ENCODE assay signal across 1 mouse cellular context in the genomic region with DNA sequence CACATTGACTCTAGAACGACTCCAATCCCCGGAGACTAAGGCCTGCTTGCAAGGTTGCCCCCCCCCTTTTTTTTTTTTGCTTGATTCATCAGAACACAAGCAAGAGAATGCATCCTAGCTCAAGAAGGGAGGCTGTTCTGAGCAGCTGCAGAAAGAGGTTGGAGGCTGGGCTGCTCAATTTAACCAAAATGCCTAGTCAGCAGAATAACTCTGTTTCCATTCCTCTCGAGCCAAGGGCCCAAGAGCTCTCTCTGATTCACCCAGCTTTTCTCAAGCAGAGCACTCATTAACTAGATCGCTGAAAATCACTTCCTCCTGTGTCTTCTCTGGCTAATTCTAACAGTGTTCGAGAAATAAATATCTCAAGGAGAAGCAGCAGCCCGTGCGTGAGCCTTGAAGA.
TF ChIP-seq lines count a peak whose summit lies in the region.

No protein-coding gene starts in this region.

TF ChIP-seq in CH12.LX, 34 proteins besides CTCF, POLR2A, EP300 and RAD21 (continued from another document):
- no peak for TF ChIP-seq CHD1 (IDR thresholded peaks at IDR 0.05; ENCODE audit: low read depth, low read length)
- TF ChIP-seq ETS1 (conservative IDR thresholded peaks at IDR 0.05; ENCODE audit: low read depth, low read length), result no peak
